Mouse (Mus musculus) heart, embryonic 10.5 days (tissue): ENCODE measurements at regions not wholly inside any gene's neighbourhood (a gene's known extent, or its start where the extent isn't known, plus 50 kb on each side); places are given as distances from the start of the nearest gene placed in this dataset.

Source experiments
- DNase-seq: peaks from one replicate; pipeline ENCODE4 v3.0.0-alpha.2; 2017; ENCODE audit warnings: low spot score
- H3K27ac ChIP-seq: fragments of 300-500 bp; sonication (generic); 2 replicates; pipeline ENCODE4 v1.5.1; 2016; ENCODE audit warnings: mild to moderate bottlenecking
- H3K27me3 ChIP-seq: fragments of 300-500 bp; sonication (generic); 2 replicates; pipeline ENCODE4 v1.6.1; 2016; ENCODE audit warnings: mild to moderate bottlenecking; ENCODE audit not compliant: poor library complexity, insufficient read depth, severe bottlenecking
- H3K36me3 ChIP-seq: fragments of 300-500 bp; sonication (generic); 2 replicates; pipeline ENCODE4 v1.6.1; 2016; ENCODE audit warnings: mild to moderate bottlenecking, moderate library complexity
- H3K4me1 ChIP-seq: fragments of 300-500 bp; sonication (generic); 2 replicates; pipeline ENCODE4 v1.6.1; 2016; ENCODE audit warnings: mild to moderate bottlenecking
- H3K4me3 ChIP-seq: fragments of 300-500 bp; sonication (generic); 2 replicates; pipeline ENCODE4 v1.5.1; 2016; ENCODE audit warnings: mild to moderate bottlenecking, moderate library complexity
- H3K9me3 ChIP-seq: fragments of 300-500 bp; sonication (generic); 2 replicates; pipeline ENCODE4 v1.6.1; 2016; ENCODE audit warnings: mild to moderate bottlenecking, moderate library complexity
- WGBS: fragments of 180-500 bp; shearing (Covaris S2); methylation state at CpG from one replicate; pipeline ENCODE4 v1.1.7; 2016; 5-methylcytosine and 5-hydroxymethylcytosine counted together

DNA sequence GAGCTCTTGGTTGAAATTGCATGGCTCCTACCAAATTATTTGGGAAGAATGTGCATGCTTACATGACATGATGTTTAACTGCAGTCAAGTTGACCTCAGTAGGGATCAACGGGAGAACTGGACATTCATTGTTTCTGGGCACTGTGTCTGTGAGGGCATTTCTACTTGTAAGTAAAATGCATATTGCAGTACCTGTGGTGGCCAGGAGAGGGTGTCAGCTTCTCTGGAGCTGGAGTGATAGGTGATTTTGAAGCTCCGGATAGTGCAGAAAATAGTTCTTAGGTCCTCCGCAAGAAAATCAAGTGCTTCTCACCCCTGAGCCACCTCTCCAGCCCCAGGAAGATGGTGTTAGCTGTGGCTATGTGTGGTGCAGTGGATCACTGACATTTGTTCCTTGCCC lies 396.7 kb downstream of the Fam19a5 start:
- no peak for DNase-seq
- no peak overlapping the region for H3K4me3 ChIP-seq
- 56% methylated on average over 3 of the region's 3 CpGs for WGBS

GRCm38 (mm10) chr15:87952531-87952930 lies 408.4 kb downstream of the Fam19a5 start:
- 81% methylated on average over 3 of the region's 3 CpGs for WGBS

More for the DNA sequence above, 396.7 kb downstream of the Fam19a5 start:
- Histone ChIP-seq H3K27ac (no peak overlapping the region), H3K27me3 (no peaks in the 10 kb centered on the region), H3K9me3 (no peaks in the 10 kb centered on the region), H3K4me1 (no peaks in the 10 kb centered on the region), H3K36me3 (no peaks in the 10 kb centered on the region)

GRCm38 (mm10) chr15:87955685-87956256 lies 411.7 kb downstream of the Fam19a5 start:
- H3K4me1 ChIP-seq = no peaks in the 10 kb centered on the region
- peaks cover 7% of the 10 kb centered on the region; the same call in 1 of the 2 replicates for H3K27me3 ChIP-seq
- H3K36me3 ChIP-seq = no peaks in the 10 kb centered on the region
- H3K27ac ChIP-seq = no peak overlapping the region
- no peak overlapping the region for H3K4me3 ChIP-seq
- WGBS = 80% methylated on average over 5 of the region's 5 CpGs
- no peaks in the 10 kb centered on the region for H3K9me3 ChIP-seq
- DNase-seq = no peak

More at GRCm38 (mm10) chr15:87952531-87952930, 408.4 kb downstream of the Fam19a5 start:
- Histone ChIP-seq H3K27ac (no peak overlapping the region), H3K4me1 (no peaks in the 10 kb centered on the region), H3K4me3 (no peak overlapping the region), H3K27me3 (no peaks in the 10 kb centered on the region), H3K36me3 (no peaks in the 10 kb centered on the region), H3K9me3 (no peaks in the 10 kb centered on the region)
- DNase-seq = no peak

- no peaks in the 10 kb centered on the region for H3K4me1 ChIP-seq
- 74% methylated on average over 1 of the region's 1 CpGs for WGBS
- no peaks in the 10 kb centered on the region for H3K36me3 ChIP-seq
- no peaks in the 10 kb centered on the region for H3K9me3 ChIP-seq
- no peak for DNase-seq
- H3K27ac ChIP-seq = no peak overlapping the region
- peaks cover 7% of the 10 kb centered on the region for H3K27me3 ChIP-seq
- no peak overlapping the region for H3K4me3 ChIP-seq
These were observed 414.8 kb downstream of the Fam19a5 start for GRCm38 (mm10) chr15:87958866-87959265.

DNA sequence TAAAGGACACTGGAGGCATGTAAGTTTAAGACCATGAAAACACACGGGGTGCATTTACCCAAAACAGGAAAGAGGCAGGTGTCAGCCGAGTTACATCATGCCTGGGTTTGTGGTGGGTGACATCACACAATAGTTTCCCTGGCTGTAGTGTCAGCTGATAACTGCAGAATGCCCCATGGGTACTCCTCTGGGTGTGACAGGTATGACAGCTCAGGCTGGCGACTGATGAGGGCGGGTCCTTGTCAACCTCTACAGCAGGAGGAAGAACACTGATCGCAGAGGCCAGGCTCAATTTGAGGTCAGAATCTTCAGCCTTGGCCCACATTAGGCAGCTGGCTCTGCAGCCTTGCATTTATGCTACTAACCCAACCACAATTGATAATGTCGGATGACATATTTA lies 428.5 kb downstream of the Fam19a5 start:
- Histone ChIP-seq H3K9me3 (no peaks in the 10 kb centered on the region), H3K27me3 (peaks cover 7% of the 10 kb centered on the region; the same call in 1 of the 2 replicates), H3K4me1 (peaks cover 28% of the 10 kb centered on the region), H3K4me3 (no peak overlapping the region), H3K27ac (no peak overlapping the region), H3K36me3 (no peaks in the 10 kb centered on the region)
- WGBS = 58% methylated on average over 6 of the region's 6 CpGs
- DNase-seq = peak; percentile 77

- no peaks in the 10 kb centered on the region for H3K9me3 ChIP-seq
- peaks cover 22% of the 10 kb centered on the region; the same call in 1 of the 2 replicates for H3K27me3 ChIP-seq
- no peak overlapping the region for H3K4me3 ChIP-seq
- peaks cover 15% of the 10 kb centered on the region for H3K4me1 ChIP-seq
- no peak for DNase-seq
- H3K27ac ChIP-seq = no peak overlapping the region
- no peaks in the 10 kb centered on the region for H3K36me3 ChIP-seq
- WGBS = 30% methylated on average over 5 of the region's 5 CpGs
These were observed 443.4 kb downstream of the Fam19a5 start for GRCm38 (mm10) chr15:87987322-87987985.

DNA sequence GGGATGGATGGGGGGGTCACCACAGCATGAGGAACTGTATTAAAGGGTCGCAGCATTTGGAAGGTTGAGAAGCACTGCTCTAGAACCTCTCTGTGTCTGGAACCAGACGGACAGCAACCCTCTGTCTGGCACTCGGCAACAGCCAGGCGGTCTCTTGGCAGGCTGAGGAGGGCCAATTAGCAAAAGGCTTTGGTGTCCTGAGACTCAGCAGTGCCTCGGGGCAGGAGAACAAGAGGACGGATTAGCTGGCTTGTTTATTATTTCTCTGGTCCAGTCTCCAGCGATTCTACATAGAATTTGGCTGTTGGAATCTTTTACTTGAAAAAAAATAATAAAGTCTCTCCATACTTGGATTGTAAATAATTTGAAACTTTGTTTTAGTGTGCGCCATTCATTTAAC lies 450.4 kb downstream of the Fam19a5 start:
- H3K4me3 ChIP-seq = no peak overlapping the region
- 66% methylated on average over 8 of the region's 8 CpGs for WGBS
- no peaks in the 10 kb centered on the region for H3K9me3 ChIP-seq
- no peaks in the 10 kb centered on the region for H3K36me3 ChIP-seq
- peaks cover 45% of the 10 kb centered on the region for H3K27me3 ChIP-seq
- H3K27ac ChIP-seq = no peak overlapping the region
- no peaks in the 10 kb centered on the region for H3K4me1 ChIP-seq
- DNase-seq = no peak

DNA sequence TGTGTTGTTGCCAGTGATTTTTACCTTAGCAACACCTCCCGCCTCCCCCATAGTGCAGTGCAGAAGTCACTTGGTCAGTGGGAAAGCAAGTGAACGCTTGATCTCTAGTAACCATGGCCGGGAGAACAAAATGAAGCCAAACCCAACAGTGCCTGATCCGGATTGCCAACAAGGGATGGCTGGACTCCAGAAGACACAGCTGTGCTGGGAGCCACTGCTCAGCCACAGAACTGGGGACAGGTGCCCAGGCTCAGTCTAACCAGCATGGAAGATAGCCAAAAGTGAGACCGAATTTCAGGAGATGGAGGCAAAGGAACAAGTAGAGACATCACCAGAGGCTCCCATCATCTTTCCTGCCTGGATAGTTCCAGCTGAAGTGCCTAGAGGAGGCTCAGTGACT lies 473.0 kb downstream of the Fam19a5 start:
- Histone ChIP-seq H3K27me3 (0 out of 2 replicates have a peak, but pooled peaks cover 5% of the 10 kb centered on the region), H3K27ac (no peak overlapping the region), H3K9me3 (no peaks in the 10 kb centered on the region), H3K4me3 (no peak overlapping the region), H3K4me1 (no peaks in the 10 kb centered on the region), H3K36me3 (no peaks in the 10 kb centered on the region)
- no peak for DNase-seq
- 84% methylated on average over 5 of the region's 5 CpGs for WGBS

DNA sequence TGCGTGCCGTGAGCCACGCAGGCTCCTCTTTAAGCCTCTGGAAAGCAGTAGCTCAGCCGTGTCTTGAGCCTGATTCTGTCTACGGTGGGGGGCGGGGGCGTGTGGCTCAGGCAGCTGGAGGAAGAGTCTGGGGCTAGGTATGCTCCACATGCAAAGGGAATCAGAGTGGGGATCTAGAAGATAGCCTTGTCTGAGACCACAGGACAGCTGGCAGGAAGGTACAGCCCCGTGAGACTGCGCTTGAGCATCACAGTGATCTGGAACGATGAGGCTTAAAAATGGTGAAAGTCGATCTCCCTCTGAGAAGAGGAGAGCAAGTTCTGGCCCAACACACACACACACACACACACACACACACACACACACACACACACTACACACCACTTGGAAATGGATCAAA lies 488.7 kb downstream of the Fam19a5 start:
- no peaks in the 10 kb centered on the region for H3K36me3 ChIP-seq
- DNase-seq = peak; percentile 57
- H3K27ac ChIP-seq = no peak overlapping the region
- WGBS = 73% methylated on average over 11 of the region's 11 CpGs
- no peaks in the 10 kb centered on the region for H3K9me3 ChIP-seq
- H3K4me3 ChIP-seq = no peak overlapping the region
- H3K27me3 ChIP-seq = peaks cover 91% of the 10 kb centered on the region
- H3K4me1 ChIP-seq = no peaks in the 10 kb centered on the region

- peak; percentile 14 for DNase-seq
- 63% methylated on average over 4 of the region's 4 CpGs for WGBS
- Histone ChIP-seq H3K4me1 (no peaks in the 10 kb centered on the region), H3K9me3 (no peaks in the 10 kb centered on the region), H3K36me3 (no peaks in the 10 kb centered on the region), H3K4me3 (no peak overlapping the region), H3K27me3 (peaks cover 88% of the 10 kb centered on the region), H3K27ac (no peak overlapping the region)
These were observed 489.6 kb downstream of the Fam19a5 start for GRCm38 (mm10) chr15:88033725-88034124.

- no peaks in the 10 kb centered on the region for H3K4me1 ChIP-seq
- DNase-seq = peak; percentile 71
- no peak overlapping the region for H3K27ac ChIP-seq
- 69% methylated on average over 8 of the region's 8 CpGs for WGBS
- no peak overlapping the region for H3K4me3 ChIP-seq
- H3K27me3 ChIP-seq = peaks cover 80% of the 10 kb centered on the region
- no peaks in the 10 kb centered on the region for H3K36me3 ChIP-seq
- H3K9me3 ChIP-seq = no peaks in the 10 kb centered on the region
These were observed 491.4 kb downstream of the Fam19a5 start for GRCm38 (mm10) chr15:88035486-88035885.

DNA sequence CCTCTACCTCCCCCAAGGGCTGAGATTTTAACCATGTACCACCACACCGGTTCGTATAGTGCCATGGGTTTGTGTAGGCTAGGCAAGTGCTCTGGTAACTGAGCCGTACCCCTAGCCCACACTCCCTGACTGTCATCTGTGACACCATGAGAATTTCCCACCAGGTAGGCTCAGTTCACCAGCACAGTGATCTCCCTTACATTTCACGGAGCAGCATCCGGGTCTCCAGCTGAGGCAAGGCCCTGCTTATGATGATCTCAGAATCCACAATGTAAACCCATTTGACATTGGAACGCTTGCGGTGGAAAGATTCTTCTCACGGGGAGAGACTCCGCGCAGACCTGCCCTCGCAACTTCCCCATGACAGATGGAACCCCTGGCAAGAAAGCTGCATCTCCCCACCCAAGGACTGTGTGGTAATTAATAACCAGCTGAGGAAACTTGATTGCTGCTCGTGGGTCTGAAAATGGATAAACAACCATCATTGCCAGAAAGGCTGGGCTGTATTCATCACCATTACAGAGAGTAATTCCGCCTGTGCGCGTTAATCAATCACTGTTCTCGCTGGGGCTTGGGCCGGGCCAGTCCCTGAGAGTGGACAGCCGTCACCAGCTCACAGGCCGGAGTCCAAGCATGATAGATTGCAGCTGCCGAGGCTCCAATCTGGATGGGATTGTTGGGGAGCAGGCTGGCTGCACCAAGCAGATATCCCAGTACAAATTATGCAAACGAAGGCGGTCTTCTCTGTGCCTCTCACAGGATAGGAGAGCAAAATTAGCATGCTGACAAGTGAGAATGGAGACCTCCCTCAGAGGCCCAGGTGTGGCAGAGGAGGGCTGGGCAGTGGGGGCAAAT lies 492.3 kb downstream of the Fam19a5 start:
- Histone ChIP-seq H3K27me3 (peaks cover 78% of the 10 kb centered on the region), H3K36me3 (no peaks in the 10 kb centered on the region)

DNA sequence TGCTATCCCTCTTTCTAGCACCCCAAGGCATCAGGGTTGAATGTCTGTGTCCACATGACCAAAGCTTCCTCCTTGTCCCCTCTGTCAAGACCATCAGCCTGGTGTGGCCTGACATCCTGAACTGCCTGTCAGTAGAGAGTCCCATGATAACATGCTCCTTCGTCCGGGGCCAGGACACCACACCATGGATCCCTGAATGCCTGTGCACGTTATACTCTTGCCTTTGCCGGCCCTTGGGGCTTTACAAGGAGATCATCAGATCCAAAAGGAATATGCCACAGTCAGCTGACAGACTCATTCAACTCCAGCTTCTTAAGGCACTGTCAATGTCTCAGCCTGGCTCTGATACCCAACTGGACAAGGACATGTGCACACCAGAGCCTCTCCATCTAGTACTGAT lies 493.5 kb downstream of the Fam19a5 start:
- no peaks in the 10 kb centered on the region for H3K9me3 ChIP-seq
- WGBS = 76% methylated on average over 4 of the region's 4 CpGs

More for the DNA sequence above, 492.3 kb downstream of the Fam19a5 start:
- H3K27ac ChIP-seq = no peak overlapping the region
- no peak overlapping the region for H3K4me3 ChIP-seq
- DNase-seq = peak; percentile 61
- WGBS = 67% methylated on average over 22 of the region's 22 CpGs
- no peaks in the 10 kb centered on the region for H3K4me1 ChIP-seq
- H3K9me3 ChIP-seq = no peaks in the 10 kb centered on the region

More for the DNA sequence above, 493.5 kb downstream of the Fam19a5 start:
- no peak overlapping the region for H3K4me3 ChIP-seq
- peaks cover 65% of the 10 kb centered on the region for H3K27me3 ChIP-seq
- H3K27ac ChIP-seq = no peak overlapping the region
- H3K36me3 ChIP-seq = no peaks in the 10 kb centered on the region
- peak; percentile 54 for DNase-seq
- no peaks in the 10 kb centered on the region for H3K4me1 ChIP-seq
